Mouse (Mus musculus): ENCODE results near the gene Map7d1. TPM values are rescaled to one million over a fixed set of nuclear protein-coding genes. Genes with fewer than 3 reads are reported as not detected.
"Not testable (repeated sequence)": the region's sequence is repeated elsewhere in the genome, so short reads cannot be mapped to it uniquely, and the experiment has no call there.

Gene Map7d1
- polyA plus RNA-seq, 1 experiment from 2014 or later, result 83.5 TPM

DNA sequence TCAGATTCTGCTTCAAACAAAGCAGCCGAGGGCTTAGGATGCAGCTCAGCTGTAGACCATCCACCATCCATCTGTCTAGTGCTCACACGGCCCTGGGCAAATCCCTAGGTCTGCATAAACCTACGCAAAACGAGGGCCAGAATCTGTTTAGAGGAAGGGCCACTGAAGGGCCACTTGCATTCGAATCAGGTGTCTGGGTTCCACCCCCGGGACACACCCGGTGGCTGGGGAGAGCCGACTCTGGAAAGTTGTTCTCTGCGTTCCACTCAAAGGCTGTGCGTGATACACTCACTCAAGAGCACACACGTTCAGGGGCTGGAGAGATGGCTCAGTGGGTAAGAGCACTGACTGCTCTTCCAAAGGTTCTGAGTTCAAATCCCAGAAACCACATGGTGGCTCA, 33.5 kb downstream of the Map7d1 start:
- H3K27ac ChIP-seq, result no peak overlapping the region
- H3K4me2 ChIP-seq, result no peak overlapping the region
- no peaks in the 10 kb centered on the region for H3K27me3 ChIP-seq
- 0 out of 2 replicates have a peak, but pooled peaks cover 6% of the 10 kb centered on the region for H3K9me3 ChIP-seq
- H3K4me1 ChIP-seq (replicated peaks), result 0 out of 2 replicates have a peak, but pooled peaks cover 5% of the 10 kb centered on the region
- WGBS, result 81% methylated on average over 11 of the region's 11 CpGs
- no peak overlapping the region for H3K9ac ChIP-seq (replicated peaks)
- no peaks in the 10 kb centered on the region for H3K36me3 ChIP-seq
- ATAC-seq (ENCODE audit: insufficient number of reproducible peaks, insufficient read depth, low FRiP score, low TSS enrichment, low read depth), result no peak
- H3K4me3 ChIP-seq (replicated peaks), result no peak overlapping the region

DNA sequence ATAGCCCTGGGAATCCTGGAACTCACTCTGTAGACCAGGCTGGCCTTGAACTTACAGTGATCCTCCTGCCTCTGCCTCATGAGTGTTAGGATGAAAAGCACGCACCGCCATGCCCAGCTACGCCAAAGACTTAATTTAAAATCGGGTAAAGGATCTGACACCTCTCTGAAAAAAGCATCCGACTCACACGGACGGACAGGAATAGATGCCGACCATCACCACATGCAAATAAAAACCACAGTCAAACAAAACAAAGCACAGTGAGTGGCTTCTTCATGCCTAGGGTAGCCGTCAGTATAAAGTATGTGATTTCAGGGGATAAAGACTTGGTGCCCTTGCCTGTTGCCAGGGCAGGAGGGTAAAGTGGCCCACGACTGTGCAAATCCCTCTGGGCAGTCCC, 36.1 kb downstream of the Map7d1 start:
- WGBS, result 92% methylated on average over 10 of the region's 10 CpGs
- H3K4me1 ChIP-seq (replicated peaks), result no peaks in the 10 kb centered on the region
- no peak for ATAC-seq (ENCODE audit: insufficient number of reproducible peaks, insufficient read depth, low FRiP score, low TSS enrichment, low read depth)
- H3K27me3 ChIP-seq, result no peaks in the 10 kb centered on the region
- H3K36me3 ChIP-seq, result no peaks in the 10 kb centered on the region
- H3K4me2 ChIP-seq, result no peak overlapping the region
- H3K4me3 ChIP-seq (replicated peaks), result no peak overlapping the region
- H3K9ac ChIP-seq (replicated peaks), result no peak overlapping the region
- H3K27ac ChIP-seq, result no peak overlapping the region
- H3K9me3 ChIP-seq, result 0 out of 2 replicates have a peak, but pooled peaks cover 6% of the 10 kb centered on the region

DNA sequence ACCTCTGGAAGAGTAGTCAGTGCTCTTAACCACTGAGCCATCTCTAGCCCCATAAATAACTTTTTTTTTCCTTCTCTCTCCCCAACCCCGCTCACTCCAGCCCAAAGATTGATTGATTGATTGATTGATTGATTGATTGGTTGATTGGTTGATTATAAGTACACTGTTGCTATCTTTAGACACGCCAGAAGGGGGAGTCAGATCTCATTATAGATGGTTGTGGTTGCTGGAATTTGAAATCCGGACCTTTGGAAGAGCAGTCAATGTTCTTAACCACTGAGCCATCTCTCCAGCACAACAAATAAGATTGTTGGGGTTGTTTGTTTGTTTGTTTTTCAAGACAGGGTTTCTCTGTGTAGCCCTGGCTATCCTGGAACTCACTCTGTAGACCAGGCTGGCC, 36.6 kb downstream of the Map7d1 start:
- ATAC-seq (ENCODE audit: insufficient number of reproducible peaks, insufficient read depth, low FRiP score, low TSS enrichment, low read depth); H3K27ac ChIP-seq; H3K36me3 ChIP-seq; H3K27me3 ChIP-seq; H3K9ac ChIP-seq (replicated peaks); H3K9me3 ChIP-seq; H3K4me1 ChIP-seq (replicated peaks); H3K4me2 ChIP-seq; H3K4me3 ChIP-seq (replicated peaks): not testable (repeated sequence)
- 63% methylated on average over 3 of the region's 3 CpGs for WGBS

DNA sequence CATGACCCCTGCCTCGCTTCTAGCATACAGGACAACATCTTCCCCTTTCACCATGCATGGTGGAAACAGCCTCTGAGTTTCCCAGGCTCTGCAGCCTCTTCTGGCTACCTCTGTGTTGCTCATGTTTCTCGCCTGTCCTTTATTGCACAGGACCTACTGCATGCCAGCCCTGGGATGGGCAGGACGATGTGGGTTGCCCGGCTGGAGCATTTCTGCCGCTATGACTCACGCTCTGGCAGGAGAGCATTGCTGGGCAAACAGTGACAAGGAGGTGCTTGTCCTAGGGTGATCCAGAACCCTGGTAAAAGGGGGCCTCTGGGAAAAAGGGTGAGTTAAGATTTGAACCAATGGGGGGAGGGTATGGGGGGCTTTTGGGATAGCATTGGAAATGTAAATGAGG, 38.4 kb downstream of the Map7d1 start:
- no peak overlapping the region for H3K27ac ChIP-seq
- no peak overlapping the region for H3K4me2 ChIP-seq
- no peaks in the 10 kb centered on the region for H3K36me3 ChIP-seq
- no peak overlapping the region for H3K9ac ChIP-seq (replicated peaks)
- WGBS, result 84% methylated on average over 6 of the region's 6 CpGs
- ATAC-seq (ENCODE audit: insufficient number of reproducible peaks, insufficient read depth, low FRiP score, low TSS enrichment, low read depth), result no peak
- H3K4me3 ChIP-seq (replicated peaks), result no peak overlapping the region
- H3K9me3 ChIP-seq, result 0 out of 2 replicates have a peak, but pooled peaks cover 6% of the 10 kb centered on the region
- no peaks in the 10 kb centered on the region for H3K4me1 ChIP-seq (replicated peaks)
- no peaks in the 10 kb centered on the region for H3K27me3 ChIP-seq

DNA sequence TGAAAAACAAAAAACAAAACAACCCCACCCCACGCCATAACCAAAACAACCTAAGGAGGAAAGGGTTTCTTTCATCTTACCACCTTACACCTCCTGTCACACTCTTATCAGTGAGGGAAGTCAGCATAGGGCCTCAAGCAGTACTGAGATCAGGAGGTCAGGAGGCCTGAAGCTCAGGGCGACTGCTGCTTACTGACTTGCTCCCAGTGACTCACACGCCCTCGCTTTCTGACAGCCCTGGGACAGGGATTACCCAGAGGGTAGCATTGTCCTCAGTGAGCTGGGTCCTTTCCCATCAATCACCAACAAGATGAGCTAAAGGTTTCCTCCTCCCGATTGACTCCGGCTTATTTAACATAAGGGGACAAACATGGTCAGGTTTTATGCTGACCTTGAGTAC, 49.1 kb downstream of the Map7d1 start:
- Histone ChIP-seq H3K4me2 (no peak overlapping the region), H3K9ac (replicated peaks) (no peak overlapping the region), H3K9me3 (no peaks in the 10 kb centered on the region), H3K4me3 (replicated peaks) (no peak overlapping the region), H3K36me3 (no peaks in the 10 kb centered on the region), H3K27me3 (no peaks in the 10 kb centered on the region), H3K4me1 (replicated peaks) (peaks cover 16% of the 10 kb centered on the region), H3K27ac (no peak overlapping the region)
- ATAC-seq (ENCODE audit: insufficient number of reproducible peaks, insufficient read depth, low FRiP score, low TSS enrichment, low read depth), result no peak
- WGBS, result 56% methylated on average over 6 of the region's 6 CpGs

DNA sequence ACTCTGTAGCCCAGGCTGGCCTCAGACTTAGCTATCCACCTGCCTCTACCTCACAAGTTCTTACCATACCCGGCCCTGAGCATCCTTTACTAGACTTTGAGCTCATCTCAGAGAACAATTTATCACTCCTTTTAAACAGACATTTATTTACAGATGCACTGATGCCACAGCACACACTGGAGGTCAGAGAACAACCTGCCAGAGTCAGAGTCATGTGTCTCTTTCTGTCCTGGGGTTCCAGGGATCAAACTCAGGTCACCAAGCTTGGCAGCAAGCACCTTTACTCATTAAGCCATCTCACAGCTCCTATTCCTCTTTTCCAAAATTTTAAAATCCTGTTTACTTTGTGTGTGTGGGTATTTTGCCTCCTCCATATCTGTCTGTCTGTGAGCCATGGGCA, 50.8 kb downstream of the Map7d1 start:
- WGBS, result 71% methylated on average over 1 of the region's 1 CpGs
- H3K9ac ChIP-seq (replicated peaks), result no peak overlapping the region
- H3K4me3 ChIP-seq (replicated peaks), result no peak overlapping the region
- H3K9me3 ChIP-seq, result no peaks in the 10 kb centered on the region
- H3K4me2 ChIP-seq, result no peak overlapping the region
- H3K27me3 ChIP-seq, result no peaks in the 10 kb centered on the region
- H3K27ac ChIP-seq, result no peak overlapping the region
- ATAC-seq (ENCODE audit: insufficient number of reproducible peaks, insufficient read depth, low FRiP score, low TSS enrichment, low read depth), result no peak
- H3K36me3 ChIP-seq, result no peaks in the 10 kb centered on the region
- H3K4me1 ChIP-seq (replicated peaks), result peaks cover 23% of the 10 kb centered on the region

DNA sequence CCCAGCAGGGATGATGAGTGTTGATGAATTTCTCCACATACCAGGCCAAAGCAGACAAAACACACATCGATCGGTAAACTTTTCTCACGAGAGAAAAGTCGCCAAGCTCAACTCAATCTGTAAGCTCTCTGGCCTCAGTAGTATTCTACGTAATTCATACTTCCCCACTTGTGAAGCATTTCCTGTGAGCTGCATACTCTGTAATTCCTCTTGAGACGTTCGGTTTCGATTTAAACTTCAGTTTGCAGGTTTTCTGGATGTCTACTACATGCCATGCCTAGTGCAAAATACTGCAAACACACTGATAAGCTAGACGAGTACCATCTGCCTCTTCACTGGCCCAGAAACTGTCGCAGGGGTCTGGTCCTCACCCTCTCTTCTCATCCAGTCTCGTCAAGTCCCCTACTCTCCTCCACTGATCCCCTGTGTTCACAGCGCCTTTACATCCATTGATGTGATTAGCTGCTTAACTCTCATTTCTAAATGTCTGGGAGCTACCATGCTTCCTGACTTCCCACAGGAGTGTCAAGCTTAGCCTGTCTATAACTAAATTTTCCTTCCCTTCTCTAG, 51.4 kb downstream of the Map7d1 start:
- H3K4me1 ChIP-seq (replicated peaks), result peaks cover 30% of the 10 kb centered on the region
- H3K27ac ChIP-seq, result 0 out of 2 replicates have a peak overlapping the region, but pooled peaks have one; percentile 94
- peaks cover 3% of the 10 kb centered on the region; the same call in 1 of the 2 replicates for H3K36me3 ChIP-seq
- 0 out of 2 replicates have a peak overlapping the region, but pooled peaks have one; percentile 57 for H3K4me2 ChIP-seq
- no peaks in the 10 kb centered on the region for H3K27me3 ChIP-seq
- WGBS, result 88% methylated on average over 12 of the region's 12 CpGs
- no peak for ATAC-seq (ENCODE audit: insufficient number of reproducible peaks, insufficient read depth, low FRiP score, low TSS enrichment, low read depth)
- H3K4me3 ChIP-seq (replicated peaks), result no peak overlapping the region
- no peaks in the 10 kb centered on the region for H3K9me3 ChIP-seq
- no peak overlapping the region for H3K9ac ChIP-seq (replicated peaks)

DNA sequence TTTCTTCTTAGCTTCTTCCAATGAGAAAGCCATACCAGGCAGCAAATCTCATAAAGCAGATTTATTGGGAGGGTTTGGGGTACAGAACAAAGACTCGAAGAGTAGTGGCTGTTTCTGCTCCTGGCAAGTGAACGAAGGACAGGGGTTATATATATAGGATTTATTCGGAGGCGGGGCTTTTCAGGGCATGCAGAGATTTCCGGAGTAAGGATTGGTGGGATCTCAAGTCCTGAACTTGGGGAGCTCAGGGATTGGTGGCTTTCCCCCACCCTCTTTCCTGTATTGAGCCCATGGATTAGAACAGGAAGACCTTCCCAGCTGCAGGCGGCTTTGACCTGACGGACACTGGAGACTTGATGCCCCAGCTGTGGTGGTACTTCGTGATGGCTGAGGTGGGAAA, 52.1 kb downstream of the Map7d1 start:
- no peak for ATAC-seq (ENCODE audit: insufficient number of reproducible peaks, insufficient read depth, low FRiP score, low TSS enrichment, low read depth)
- no peak overlapping the region for H3K4me3 ChIP-seq (replicated peaks)
- WGBS, result 68% methylated on average over 8 of the region's 8 CpGs

DNA sequence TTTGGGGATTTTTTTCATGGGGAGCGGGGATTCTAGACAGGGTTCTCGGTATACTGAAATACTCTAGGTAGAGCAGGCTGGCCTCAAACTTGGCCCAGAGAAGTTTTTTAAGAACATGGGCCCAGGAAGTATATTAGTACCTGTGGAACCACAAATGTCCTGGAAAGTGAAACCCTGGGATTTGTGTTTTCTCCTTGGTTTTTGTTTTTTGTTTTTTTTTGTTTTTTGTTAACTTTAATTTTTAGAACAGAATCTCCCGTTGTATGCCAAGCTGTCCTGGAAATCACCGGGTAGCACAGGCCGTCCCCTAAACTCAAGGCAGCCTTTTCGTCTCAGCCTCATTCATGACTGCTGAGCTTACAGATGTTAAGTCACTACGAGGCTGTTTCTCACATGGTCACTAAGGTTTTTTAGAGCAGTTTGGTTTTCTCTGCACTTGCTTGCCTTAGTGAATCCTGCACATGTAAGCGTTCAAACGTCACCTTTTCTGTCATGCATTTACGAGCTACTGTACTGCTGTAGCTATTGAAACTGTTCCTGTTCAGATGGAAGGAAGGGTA, 52.7 kb downstream of the Map7d1 start:
- Histone ChIP-seq H3K4me3 (replicated peaks) (peak overlapping the region; percentile 72), H3K36me3 (peaks cover 7% of the 10 kb centered on the region; the same call in 1 of the 2 replicates), H3K27me3 (no peaks in the 10 kb centered on the region), H3K27ac (peak overlapping the region; percentile 94), H3K9ac (replicated peaks) (peak overlapping the region; percentile 54), H3K9me3 (no peaks in the 10 kb centered on the region), H3K4me2 (peak overlapping the region; percentile 57), H3K4me1 (replicated peaks) (peaks cover 41% of the 10 kb centered on the region)
- ATAC-seq (ENCODE audit: insufficient number of reproducible peaks, insufficient read depth, low FRiP score, low TSS enrichment, low read depth), result no peak
- WGBS, result 60% methylated on average over 10 of the region's 10 CpGs

More for the DNA sequence above, 52.1 kb downstream of the Map7d1 start:
- no peaks in the 10 kb centered on the region for H3K9me3 ChIP-seq
- no peak overlapping the region for H3K9ac ChIP-seq (replicated peaks)
- H3K27me3 ChIP-seq, result no peaks in the 10 kb centered on the region
- H3K4me1 ChIP-seq (replicated peaks), result peaks cover 36% of the 10 kb centered on the region
- H3K27ac ChIP-seq, result peak overlapping the region; percentile 94
- peaks cover 7% of the 10 kb centered on the region; the same call in 1 of the 2 replicates for H3K36me3 ChIP-seq
- peak overlapping the region; percentile 57 for H3K4me2 ChIP-seq

DNA sequence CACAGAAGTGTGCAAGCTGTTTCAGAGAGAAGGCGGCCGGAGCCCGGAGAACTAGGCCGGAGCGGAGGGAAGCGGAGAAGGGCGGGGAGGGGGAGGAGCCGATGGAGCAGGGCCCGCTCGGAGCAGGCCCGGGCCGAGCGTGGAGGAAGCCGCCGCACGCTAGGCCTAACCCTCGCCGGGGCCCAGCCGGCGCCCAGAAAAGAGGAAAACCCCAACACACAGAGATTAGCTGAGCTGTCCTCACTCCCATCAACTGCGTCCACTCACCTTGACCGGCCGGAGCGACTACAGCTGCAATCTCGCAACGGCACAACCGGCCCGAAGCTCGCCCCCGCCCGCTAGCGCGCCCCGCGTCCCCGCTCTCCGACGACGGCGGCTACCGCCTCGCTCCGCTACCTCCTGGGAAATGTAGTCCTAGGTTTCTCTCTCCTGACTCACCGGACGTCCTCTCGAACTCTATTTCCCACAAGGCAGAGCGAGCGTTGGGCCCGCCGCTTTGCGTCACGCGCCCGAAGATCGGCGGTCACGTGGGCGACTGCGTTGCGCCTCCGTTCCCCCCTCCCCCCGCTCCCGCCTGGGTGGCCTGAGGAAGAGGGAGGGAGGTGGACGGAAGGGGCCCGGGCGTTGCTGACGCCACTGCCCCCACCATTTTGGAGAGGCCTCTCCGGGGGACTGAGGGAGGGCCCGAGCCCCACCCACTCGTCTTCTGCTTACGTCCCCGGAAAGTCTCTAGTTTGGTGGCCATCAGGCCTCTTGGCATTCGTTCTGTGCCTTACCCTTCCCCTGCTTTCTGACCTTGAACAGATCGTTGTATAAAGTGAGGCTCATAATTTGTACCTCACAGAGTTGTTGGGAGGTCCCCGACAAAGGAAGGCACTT, 53.6 kb downstream of the Map7d1 start, which contains the start of gene Thrap3:
Gene Thrap3, minus strand, starts transcription at position 458 of the 879 bp plus-strand sequence.
- Histone ChIP-seq H3K36me3 (peaks cover 11% of the 10 kb centered on the region; the same call in 1 of the 2 replicates), H3K9me3 (no peaks in the 10 kb centered on the region), H3K9ac (replicated peaks) (peak within 1 kb of the TSS; percentile 93), H3K4me2 (peak within 1 kb of the TSS; percentile 71), H3K4me1 (replicated peaks) (peaks cover 44% of the 10 kb centered on the region), H3K27ac (peak within 1 kb of the TSS; percentile 97), H3K4me3 (replicated peaks) (peak within 1 kb of the TSS; percentile 72), H3K27me3 (no peaks in the 10 kb centered on the region)
- ATAC-seq (ENCODE audit: insufficient number of reproducible peaks, insufficient read depth, low FRiP score, low TSS enrichment, low read depth), result peak; percentile 98
- WGBS, result under 1% methylated on average over 74 of the region's 75 CpGs
